Comparison of ENCODE assay signal across 12 mouse cellular contexts in the genomic region with DNA sequence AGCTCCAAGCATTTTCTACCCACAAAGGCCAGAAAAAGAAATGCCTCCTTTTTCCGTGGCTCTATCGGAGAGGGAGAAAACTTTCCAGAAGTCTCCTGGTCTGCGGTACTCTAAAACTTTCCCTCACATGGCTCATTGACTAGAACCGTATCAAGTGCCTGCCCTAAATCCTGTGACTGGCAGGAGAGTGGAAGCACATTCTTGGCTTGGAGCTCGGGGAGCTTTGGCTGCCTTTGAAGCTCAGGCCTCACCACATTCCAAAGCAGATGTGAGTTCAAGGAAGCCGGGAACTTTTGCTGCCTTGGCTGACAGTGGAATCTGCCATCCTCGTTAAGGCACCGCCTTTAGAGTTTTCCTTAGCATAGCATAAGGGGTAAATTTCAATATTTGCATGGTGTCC.
DNase-seq lines count a peak whose midpoint lies in the region; ATAC-seq and TF ChIP-seq lines count a peak whose summit lies in the region.
"Had no signal": no experiment of that assay in that cellular context is flagged by ENCODE, and none has a peak within 500 bp of the region (broad histone marks: within the 10 kb centered on the region; RNA-seq: fewer than 3 reads in every experiment).

No protein-coding gene starts in this region.

- TF ChIP-seq POLR2A in kidney, adult 2 months (IDR thresholded peaks at IDR 0.05; ENCODE audit: low read depth, low read length): no peak

- no peaks in the 10 kb centered on the region for H3K27me3 ChIP-seq in kidney, adult 2 months (replicated peaks; ENCODE audit: control insufficient read depth, insufficient read depth, low read length)
- no peaks in the 10 kb centered on the region for H3K27me3 ChIP-seq in kidney, embryonic 16.5 days (ENCODE audit: insufficient read depth, low read length)
- H3K27me3 ChIP-seq in heart, embryonic 10.5 days (ENCODE audit: insufficient read depth, poor library complexity, severe bottlenecking): peaks cover 7% of the 10 kb centered on the region
- H3K27me3 ChIP-seq in liver, postnatal 0 days (ENCODE audit: insufficient read depth, low read length): no peaks in the 10 kb centered on the region
- 0 out of 2 replicates have a peak, but pooled peaks cover 6% of the 10 kb centered on the region for H3K27me3 ChIP-seq in neural tube, embryonic 15.5 days (replicated peaks)
- H3K27me3 ChIP-seq: hindbrain, embryonic 15.5 days had no signal

- no peak overlapping the region for H3K9ac ChIP-seq in kidney, embryonic 16.5 days (replicated peaks; ENCODE audit: low read length)
- H3K9ac ChIP-seq in liver, postnatal 0 days (replicated peaks): no peak overlapping the region
- H3K9ac ChIP-seq in neural tube, embryonic 15.5 days (replicated peaks): no peak overlapping the region
- H3K9ac ChIP-seq: hindbrain, embryonic 15.5 days; neural tube, embryonic 12.5 days had no signal

- no peaks in the 10 kb centered on the region for H3K9me3 ChIP-seq in kidney, embryonic 16.5 days (ENCODE audit: low read length)
- H3K9me3 ChIP-seq in heart, embryonic 10.5 days: no peaks in the 10 kb centered on the region
- no peaks in the 10 kb centered on the region for H3K9me3 ChIP-seq in liver, postnatal 0 days (ENCODE audit: low read length)
- no peaks in the 10 kb centered on the region for H3K9me3 ChIP-seq in neural tube, embryonic 15.5 days (replicated peaks)
- H3K9me3 ChIP-seq: hindbrain, embryonic 15.5 days; neural tube, embryonic 12.5 days had no signal

- no peak for ATAC-seq in kidney, embryonic 16.5 days (ENCODE audit: low FRiP score, low TSS enrichment)
- no peak for ATAC-seq in liver, postnatal 0 days
- ATAC-seq in neural tube, embryonic 15.5 days (ENCODE audit: low FRiP score): no peak

- no peak overlapping the region for H3K27ac ChIP-seq in kidney, adult 2 months (ENCODE audit: insufficient read depth, low read depth, low read length)
- no peak overlapping the region for H3K27ac ChIP-seq in kidney, embryonic 16.5 days (ENCODE audit: low read length)
- 0 out of 2 replicates have a peak overlapping the region, but pooled peaks have one; percentile 22 for H3K27ac ChIP-seq in heart, embryonic 10.5 days
- H3K27ac ChIP-seq in liver, postnatal 0 days (ENCODE audit: low read depth): no peak overlapping the region
- H3K27ac ChIP-seq in neural tube, embryonic 15.5 days (replicated peaks): no peak overlapping the region
- H3K27ac ChIP-seq: hindbrain, embryonic 15.5 days; neural tube, embryonic 12.5 days had no signal

- no peak overlapping the region for H3K4me2 ChIP-seq in kidney, embryonic 16.5 days (replicated peaks; ENCODE audit: low read depth, low read length)
- H3K4me2 ChIP-seq in liver, postnatal 0 days (ENCODE audit: low read depth, low read length): no peak overlapping the region
- no peak overlapping the region for H3K4me2 ChIP-seq in neural tube, embryonic 15.5 days
- H3K4me2 ChIP-seq: hindbrain, embryonic 15.5 days; neural tube, embryonic 12.5 days had no signal

- no peak for TF ChIP-seq EP300 in liver, postnatal 0 days (IDR thresholded peaks at IDR 0.05; ENCODE audit: low read depth)

- no peaks in the 10 kb centered on the region for H3K36me3 ChIP-seq in kidney, adult 2 months (ENCODE audit: control insufficient read depth, insufficient read depth, low read length)
- no peaks in the 10 kb centered on the region for H3K36me3 ChIP-seq in kidney, embryonic 16.5 days (ENCODE audit: insufficient read depth, low read length)
- H3K36me3 ChIP-seq in heart, embryonic 10.5 days: no peaks in the 10 kb centered on the region
- no peaks in the 10 kb centered on the region for H3K36me3 ChIP-seq in liver, postnatal 0 days (replicated peaks; ENCODE audit: insufficient read depth, low read length)
- no peaks in the 10 kb centered on the region for H3K36me3 ChIP-seq in neural tube, embryonic 15.5 days
- H3K36me3 ChIP-seq: hindbrain, embryonic 15.5 days; neural tube, embryonic 12.5 days had no signal

- H3K4me1 ChIP-seq in kidney, adult 2 months (ENCODE audit: control insufficient read depth, insufficient read depth, low read length): no peaks in the 10 kb centered on the region
- H3K4me1 ChIP-seq in kidney, embryonic 16.5 days (ENCODE audit: insufficient read depth, low read length): peaks cover 5% of the 10 kb centered on the region
- peaks cover 15% of the 10 kb centered on the region for H3K4me1 ChIP-seq in heart, embryonic 10.5 days
- H3K4me1 ChIP-seq in liver, postnatal 0 days (ENCODE audit: insufficient read depth): no peaks in the 10 kb centered on the region
- H3K4me1 ChIP-seq in neural tube, embryonic 15.5 days: peaks cover 5% of the 10 kb centered on the region

- TF ChIP-seq CTCF in kidney, adult 2 months (conservative IDR thresholded peaks at IDR 0.05; ENCODE audit: insufficient read depth, insufficient read length, low read depth, low read length): no peak
- TF ChIP-seq CTCF in liver, postnatal 0 days (IDR thresholded peaks at IDR 0.05; ENCODE audit: low read depth): no peak

- H3K4me3 ChIP-seq in kidney, adult 2 months (ENCODE audit: insufficient read depth, low read depth, low read length): no peak overlapping the region
- no peak overlapping the region for H3K4me3 ChIP-seq in kidney, embryonic 16.5 days (ENCODE audit: low read length)
- H3K4me3 ChIP-seq in heart, embryonic 10.5 days: no peak overlapping the region
- H3K4me3 ChIP-seq in liver, postnatal 0 days (ENCODE audit: low read depth, low read length): no peak overlapping the region
- H3K4me3 ChIP-seq in neural tube, embryonic 15.5 days (replicated peaks): no peak overlapping the region
- H3K4me3 ChIP-seq: hindbrain, embryonic 15.5 days; neural tube, embryonic 12.5 days had no signal

- DNase-seq in kidney, adult 2 months: peak; percentile 28
- peak; percentile 25 for DNase-seq in embryo, embryonic 11 days
- DNase-seq in heart, embryonic 10.5 days (ENCODE audit: low spot score): no peak
- DNase-seq in lung, postnatal 10 days: peak; percentile 35
- no peak for DNase-seq in testis, postnatal 10 days (ENCODE audit: low spot score)
- DNase-seq in liver, postnatal 0 days: no peak
- DNase-seq: cerebellum, postnatal 10 days; right cerebral cortex, postnatal 25 days had no signal

- WGBS in kidney, adult 2 months: 43% methylated on average over 8 of the region's 8 CpGs
- 28% methylated on average over 8 of the region's 8 CpGs for WGBS in kidney, embryonic 16.5 days
- WGBS in heart, embryonic 10.5 days: 34% methylated on average over 8 of the region's 8 CpGs
- WGBS in liver, postnatal 0 days (ENCODE audit: insufficient replicate concordance): 61% methylated on average over 8 of the region's 8 CpGs
- 54% methylated on average over 8 of the region's 8 CpGs for WGBS in neural tube, embryonic 15.5 days

Comparison
In these comparisons a context has a peak if more than half of its experiments do, and no peak if none do; other contexts are left out.
1. DNase-seq: peak in kidney, adult 2 months (single experiment), embryo, embryonic 11 days (single experiment) and lung, postnatal 10 days (single experiment); none in heart, embryonic 10.5 days (single experiment), testis, postnatal 10 days (single experiment) and liver, postnatal 0 days (single experiment).